Mouse (Mus musculus) cerebellum, adult 18-20 months (tissue): ENCODE measurements around the gene Esrra.
A peak's percentile ranks its signal among the peaks of the same experiment; 100 is the strongest.

Experiments used
- DNase-seq, 2 experiments: peaks; one replicate each; pipeline ENCODE4 v3.0.0; 2021

Esrra gene

GRCm38 (mm10) chr19:6921647-6922567 lies at the start of gene Esrra:
Gene Esrra (minus strand): TSS chr19:6921813.
- DNase-seq, result peak; percentile 100

GRCm38 (mm10) chr19:6970460-6971085 lies 49.0 kb upstream of the Esrra start:
- DNase-seq, result no peak

DNA sequence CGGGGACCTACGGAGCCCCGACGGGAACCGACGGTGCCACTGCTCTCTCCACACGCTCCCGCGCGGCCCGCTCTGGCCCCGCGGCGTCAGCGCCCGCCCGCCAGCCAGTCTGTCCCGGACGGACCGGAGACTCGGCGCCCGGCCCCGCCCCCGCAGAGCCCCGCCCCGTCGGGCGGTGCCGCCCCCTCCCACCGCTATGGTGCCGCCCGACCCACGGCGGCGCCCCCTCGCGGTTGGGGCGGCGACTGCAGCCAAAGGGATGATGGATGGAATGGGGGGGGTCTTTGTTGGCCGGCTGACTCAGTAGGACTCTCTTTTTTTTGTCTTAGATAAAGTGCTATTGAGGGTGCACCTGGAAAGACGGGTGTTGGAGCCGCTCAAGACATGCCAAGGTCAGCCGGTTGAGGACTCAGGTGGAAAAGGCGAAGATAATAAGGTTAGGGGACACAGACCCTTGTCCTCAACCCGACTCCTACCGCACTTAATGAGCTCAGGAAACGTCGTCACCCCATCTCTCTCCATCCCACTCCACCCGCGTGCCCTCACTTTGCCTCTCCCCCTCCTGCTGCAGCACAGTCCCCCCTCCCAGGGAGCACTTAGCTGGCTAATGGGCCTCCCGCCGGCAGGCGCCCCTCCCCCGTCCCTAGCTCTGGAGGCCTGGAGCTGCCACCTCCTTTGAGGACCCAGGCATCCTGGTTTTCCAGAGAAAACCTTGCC lies 48.2 kb upstream of the Esrra start:
- DNase-seq, result peak in 1 of 2 experiments; percentile 47

GRCm38 (mm10) chr19:6969291-6969664 lies 47.7 kb upstream of the Esrra start:
- DNase-seq, result no peak

GRCm38 (mm10) chr19:6968491-6969271 lies 47.1 kb upstream of the Esrra start:
- no peak for DNase-seq

DNA sequence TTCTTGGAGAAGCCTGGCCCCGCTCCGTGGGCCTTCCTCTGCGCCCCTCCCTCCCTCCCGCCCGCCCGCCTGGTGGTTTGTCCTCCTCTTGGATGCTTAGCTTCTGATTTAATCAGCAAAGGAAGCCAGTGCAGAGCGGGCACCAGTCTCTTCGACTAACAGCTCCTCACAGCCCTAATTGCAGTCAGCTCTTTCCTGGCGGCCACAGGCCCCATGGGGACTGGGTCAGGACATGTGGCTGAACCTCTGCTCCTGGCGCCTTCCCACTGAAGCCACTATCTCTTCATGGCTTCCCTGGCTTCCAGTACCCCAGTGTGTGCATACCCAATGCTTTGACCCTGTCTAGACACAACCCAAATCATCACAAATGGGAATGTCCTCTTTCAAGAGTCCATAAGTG lies 34.8 kb upstream of the Esrra start:
- DNase-seq, result no peak

- no peak for DNase-seq
These were observed 33.8 kb upstream of the Esrra start for GRCm38 (mm10) chr19:6955424-6955823.

DNA sequence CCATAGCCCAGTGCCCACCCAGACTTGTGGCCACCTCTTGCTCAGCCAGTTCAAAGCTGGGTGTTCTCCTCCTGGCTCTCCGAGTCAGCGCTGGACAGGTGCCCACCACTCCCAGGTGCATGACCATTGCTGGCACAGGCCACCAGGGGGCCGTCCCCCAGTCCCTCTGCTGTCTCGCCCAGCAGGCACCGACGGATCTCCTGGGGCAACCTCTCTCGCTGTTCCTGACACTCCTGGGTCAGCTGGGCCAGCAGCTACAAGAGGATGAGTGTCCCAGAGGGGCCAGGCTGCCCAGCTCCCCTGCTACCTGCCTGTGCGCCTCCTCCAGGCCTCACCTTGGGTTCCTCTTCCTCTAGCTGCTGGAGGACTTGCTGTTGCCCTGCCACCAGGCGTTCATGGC lies 32.4 kb upstream of the Esrra start:
- DNase-seq, result peak in 1 of 2 experiments; percentile 46

DNA sequence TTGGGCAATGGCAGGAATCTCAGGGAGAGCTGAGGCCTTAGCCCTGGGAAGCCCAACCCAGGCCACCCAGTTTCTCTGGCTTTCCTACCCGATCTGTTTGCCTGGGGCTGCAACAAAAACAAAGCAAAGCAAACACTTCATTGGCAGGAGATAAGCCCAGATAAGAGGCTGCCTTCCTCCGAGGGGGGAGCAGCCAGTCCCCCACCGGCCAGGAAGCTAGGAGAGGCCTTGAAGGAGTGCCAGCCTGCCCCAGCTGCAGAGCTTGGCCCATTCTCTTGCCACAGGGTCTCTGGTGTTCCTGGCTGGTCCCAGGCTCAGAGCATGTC lies 31.1 kb upstream of the Esrra start:
- DNase-seq, result peak in 1 of 2 experiments; percentile 27

DNA sequence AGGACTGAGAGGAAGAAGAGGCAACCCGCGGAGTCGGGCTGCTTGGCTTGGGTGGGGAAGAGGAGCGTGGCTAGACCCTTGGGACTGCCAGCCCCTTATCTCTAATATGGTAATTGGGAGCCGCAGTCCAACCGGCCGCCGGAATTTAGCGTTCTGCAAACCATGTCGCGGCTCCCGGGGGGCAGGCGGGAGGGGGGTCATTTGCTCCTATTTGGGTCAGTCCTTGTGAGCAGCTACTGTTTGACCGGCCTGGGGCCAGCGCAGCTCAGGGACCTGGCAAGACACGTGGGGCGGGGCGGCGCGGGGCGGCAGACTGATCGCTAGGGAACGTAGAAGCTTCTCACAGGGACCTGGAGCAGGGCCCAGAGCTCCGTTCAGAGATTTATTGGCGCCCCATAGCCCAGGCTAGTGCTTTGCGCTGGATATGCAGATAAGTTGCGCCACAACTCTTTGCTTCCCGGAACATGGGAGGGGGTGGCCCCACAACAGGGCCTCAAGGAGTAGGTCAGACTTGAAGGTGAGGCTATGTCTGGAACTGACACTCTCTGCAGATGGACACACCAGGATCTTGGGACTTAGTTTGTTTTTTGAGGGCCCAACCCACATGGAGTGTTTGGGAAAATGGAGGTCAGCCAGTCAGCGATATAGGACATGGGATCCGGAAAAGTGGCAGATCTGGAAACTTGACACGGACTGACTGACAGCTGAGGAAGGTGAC lies 30.5 kb upstream of the Esrra start:
- peak; percentile 78 for DNase-seq

DNA sequence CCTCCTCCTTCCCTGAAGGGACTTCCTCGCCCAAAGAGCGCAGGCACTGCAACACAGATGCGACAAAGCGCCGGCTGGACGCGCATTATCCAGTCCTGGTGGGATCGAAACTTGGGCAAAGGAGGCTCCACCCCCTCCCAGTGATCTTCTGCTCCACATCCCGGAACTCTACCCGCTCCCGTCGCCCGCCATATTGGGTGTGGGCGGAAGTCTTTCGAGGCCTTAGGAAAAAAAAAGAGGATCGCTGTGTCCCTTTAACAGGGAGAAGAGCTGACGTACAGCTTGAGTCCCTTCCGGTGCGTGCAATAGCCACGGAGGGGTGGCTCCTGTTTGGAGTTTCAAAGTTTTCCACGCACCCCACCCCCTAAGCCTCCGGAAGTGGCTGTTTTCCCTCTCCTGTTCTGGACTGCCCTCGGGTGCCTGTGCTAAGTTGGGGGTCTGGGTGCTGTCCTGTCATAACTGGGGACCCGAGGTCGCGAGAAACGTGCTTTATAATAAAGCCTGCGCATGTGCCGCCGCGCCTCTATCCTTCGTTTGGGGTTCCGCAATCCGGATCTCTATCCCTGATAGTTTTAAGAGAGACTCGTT lies 29.9 kb upstream of the Esrra start:
- peak; percentile 91 to 96 for DNase-seq

DNA sequence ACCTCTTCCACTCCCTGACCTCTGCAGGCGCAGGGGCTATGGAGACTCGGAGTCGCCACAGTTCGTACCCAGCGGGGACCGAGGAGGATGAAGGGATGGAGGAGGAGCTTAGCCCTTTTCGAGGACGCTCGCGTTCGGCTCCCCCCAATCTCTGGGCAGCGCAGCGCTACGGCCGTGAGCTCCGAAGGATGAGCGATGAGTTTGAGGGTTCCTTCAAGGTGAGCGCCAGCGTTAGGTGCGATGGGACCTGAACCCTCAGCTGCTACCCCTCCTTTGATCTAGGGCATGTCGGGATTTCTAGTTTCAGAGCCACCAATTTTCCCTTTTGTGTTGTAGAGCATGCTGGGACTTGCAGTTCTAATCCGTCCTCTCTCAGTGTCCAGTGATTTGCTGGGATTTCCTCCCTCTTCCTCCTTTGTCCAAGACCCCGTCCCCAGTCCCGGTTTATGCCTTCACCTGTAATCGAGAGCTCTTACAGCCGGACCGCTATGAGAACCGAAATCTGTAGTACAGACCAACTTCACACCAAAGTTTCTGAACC lies 29.1 kb upstream of the Esrra start:
- DNase-seq, result peak; percentile 65 to 66

GRCm38 (mm10) chr19:6949951-6950350 lies 28.3 kb upstream of the Esrra start:
- no peak for DNase-seq

DNA sequence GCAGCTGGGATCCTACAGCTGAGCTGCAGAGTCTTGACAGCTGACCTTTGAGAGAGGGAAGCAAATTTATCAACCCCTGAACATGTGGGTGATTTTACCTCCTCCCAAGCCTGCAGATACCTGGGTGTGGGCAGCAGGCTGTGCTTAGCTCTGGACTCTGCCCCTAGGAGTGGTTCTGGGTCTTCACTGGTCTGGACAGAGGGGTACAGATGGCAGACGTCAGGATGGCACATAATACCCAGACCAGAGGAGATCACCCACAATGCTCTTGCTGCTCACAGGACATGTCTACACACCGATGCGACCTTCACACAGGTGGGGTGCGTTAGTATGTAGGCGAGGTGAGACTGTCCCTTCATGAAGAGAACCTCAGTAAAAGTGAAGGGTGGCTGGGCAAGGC lies 27.9 kb upstream of the Esrra start:
- no peak for DNase-seq

- peak; percentile 73 to 81 for DNase-seq
These were observed 26.6 kb upstream of the Esrra start for GRCm38 (mm10) chr19:6948186-6948585.

GRCm38 (mm10) chr19:6947742-6948141 lies 26.1 kb upstream of the Esrra start:
- DNase-seq, result no peak

- DNase-seq, result no peak
These were observed 22.1 kb upstream of the Esrra start for GRCm38 (mm10) chr19:6943709-6944108.

DNA sequence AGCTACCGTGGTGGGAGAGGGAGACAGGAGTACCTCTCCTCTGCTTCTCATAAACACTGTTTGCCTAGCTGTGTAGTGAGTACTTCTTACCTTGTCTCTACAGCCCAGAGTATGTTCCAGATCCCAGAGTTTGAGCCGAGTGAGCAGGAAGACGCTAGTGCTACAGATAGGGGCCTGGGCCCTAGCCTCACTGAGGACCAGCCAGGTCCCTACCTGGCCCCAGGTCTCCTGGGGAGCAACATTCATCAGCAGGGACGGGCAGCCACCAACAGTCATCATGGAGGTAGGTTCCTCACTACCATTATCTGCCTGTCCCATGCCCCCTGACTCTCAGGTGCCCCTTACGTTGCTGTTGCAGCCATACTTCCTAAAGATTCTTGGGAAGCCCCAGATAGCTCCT lies 21.2 kb upstream of the Esrra start:
- DNase-seq, result no peak

- peak; percentile 93 to 97 for DNase-seq
These were observed 20.7 kb upstream of the Esrra start, which contains the start of gene Gpr137 for GRCm38 (mm10) chr19:6942249-6942691. Gene Gpr137 (minus strand): TSS chr19:6942480.

DNA sequence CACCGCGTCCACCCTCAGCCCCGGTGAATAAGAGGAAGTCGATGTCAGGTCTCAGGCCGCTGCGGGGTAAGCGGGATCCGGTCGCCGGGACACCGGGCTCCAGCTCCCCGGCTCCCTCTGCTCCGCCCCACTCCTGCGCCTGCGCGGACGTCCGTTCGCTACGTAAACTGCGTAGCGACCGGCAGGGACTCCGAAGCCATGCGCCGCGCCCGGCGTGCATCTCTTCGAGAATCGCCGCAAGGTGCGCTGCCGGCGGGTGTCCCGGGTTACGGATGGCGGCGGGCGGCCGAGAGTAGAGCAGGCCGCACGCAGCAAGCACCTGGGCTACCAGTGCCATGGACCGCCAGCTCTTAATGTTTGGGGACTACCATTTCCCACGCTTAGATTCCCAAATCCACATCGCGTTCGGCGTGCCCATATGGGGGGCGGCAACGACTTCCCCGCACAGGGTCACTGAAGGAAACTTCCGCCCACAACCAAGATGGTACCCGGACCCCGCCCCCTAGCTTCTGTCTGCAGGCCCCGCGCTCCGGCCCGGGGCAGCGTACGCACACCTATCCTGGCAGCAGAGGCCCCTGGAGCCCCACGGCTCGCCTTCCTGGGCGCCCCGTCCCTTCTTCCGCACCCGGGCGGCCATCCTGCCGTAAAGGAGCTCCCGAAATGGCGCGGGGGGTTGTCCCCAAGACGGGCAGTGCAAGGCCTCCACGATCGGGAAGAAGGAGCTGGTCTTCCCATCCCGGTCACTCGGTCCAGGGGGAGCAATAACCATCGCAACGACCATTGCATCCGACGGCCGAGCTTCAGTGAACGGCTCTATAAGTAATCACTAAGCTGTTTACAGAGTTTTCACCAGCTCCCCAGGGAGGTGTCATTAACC lies 20.0 kb upstream of the Esrra start, which contains the start of gene Bad:
Gene Bad (plus strand): TSS at position 490 of the 877 bp plus-strand sequence.
- DNase-seq, result peak; percentile 90 to 97
